Mouse (Mus musculus) C2C12 (cell line): ENCODE measurements around the gene Znrf3.

Experiments used
- CEBPB ChIP-seq: IDR thresholded peaks from one replicate; pipeline ENCODE4 v1.6.1; 2011; ENCODE audit warnings: low read depth, mild to moderate bottlenecking, control low read depth, moderate library complexity
- CTCF ChIP-seq: IDR thresholded peaks from one replicate; pipeline ENCODE4 v1.5.1; 2011; ENCODE audit not compliant: control insufficient read depth, insufficient read depth, insufficient read length
- MAX ChIP-seq: IDR thresholded peaks from one replicate; pipeline ENCODE4 v1.6.1; 2011; ENCODE audit warnings: mild to moderate bottlenecking, control low read depth
- USF1 ChIP-seq: IDR thresholded peaks from one replicate; pipeline ENCODE4 v1.6.1; 2011; ENCODE audit warnings: low read depth, mild to moderate bottlenecking, control low read depth, moderate library complexity

DNA sequence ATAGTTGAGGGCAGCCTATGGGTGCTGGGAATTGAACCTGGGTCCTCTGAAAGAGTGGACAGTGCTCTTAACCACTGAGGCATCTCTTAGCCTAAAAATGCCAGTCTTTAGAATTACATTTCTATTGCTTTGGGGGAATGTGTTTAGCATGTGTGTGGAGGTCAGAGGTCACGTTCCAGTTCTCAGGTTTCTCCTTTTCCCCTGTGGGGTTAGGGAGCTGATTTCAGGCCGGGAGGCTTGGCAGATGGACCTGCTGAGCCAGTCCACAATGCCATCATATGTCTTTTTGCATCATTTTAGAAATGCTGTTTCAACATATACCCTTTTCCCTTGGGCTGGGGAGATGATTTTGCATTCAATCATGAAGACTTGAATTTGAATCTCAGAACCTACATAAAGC is 49.2 kb upstream of the Znrf3 start:
- TF ChIP-seq CTCF: no peak
- TF ChIP-seq MAX: no peak
- TF ChIP-seq CEBPB: no peak
- TF ChIP-seq USF1: no peak
